Mouse (Mus musculus) neural tube, embryonic 12.5 days (tissue): ENCODE results near the gene Nudt3. TPM values are rescaled to one million over a fixed set of nuclear protein-coding genes. Genes with fewer than 3 reads are reported as not detected.

ENCODE experiments used
- ATAC-seq: fragments of 200-750 bp; cut with Nextera tagmentation; 2 replicates; pipeline ENCODE4 v1.8.0; 2017; ENCODE audit warnings: low read depth, mild to moderate bottlenecking, moderate TSS enrichment, moderate library complexity; ENCODE audit not compliant: low FRiP score
- H3K27ac ChIP-seq: fragments of 300-500 bp; sonication (generic); 2 replicates; pipeline ENCODE4 v1.5.1; 2016
- H3K27me3 ChIP-seq: fragments of 300-500 bp; sonication (generic); replicated peaks from 2 replicates; pipeline ENCODE4 v1.6.1; 2016; ENCODE audit warnings: mild to moderate bottlenecking
- H3K36me3 ChIP-seq: fragments of 300-500 bp; sonication (generic); 2 replicates; pipeline ENCODE4 v1.6.1; 2016; ENCODE audit warnings: mild to moderate bottlenecking
- H3K4me1 ChIP-seq: fragments of 300-500 bp; sonication (generic); 2 replicates; pipeline ENCODE4 v1.6.1; 2016
- H3K4me2 ChIP-seq: fragments of 300-500 bp; sonication (generic); replicated peaks from 2 replicates; pipeline ENCODE4 v1.6.1; 2016; ENCODE audit warnings: mild to moderate bottlenecking
- H3K4me3 ChIP-seq: fragments of 300-500 bp; sonication (generic); 2 replicates; pipeline ENCODE4 v1.5.1; 2016
- H3K9ac ChIP-seq: fragments of 300-500 bp; sonication (generic); 2 replicates; pipeline ENCODE4 v1.6.1; 2016; ENCODE audit warnings: mild to moderate bottlenecking
- H3K9me3 ChIP-seq: fragments of 300-500 bp; sonication (generic); 2 replicates; pipeline ENCODE4 v1.6.1; 2016; ENCODE audit warnings: mild to moderate bottlenecking
- WGBS: fragments of 180-500 bp; shearing (Covaris S2); methylation state at CpG from one replicate; pipeline ENCODE4 v1.1.7; 2016; 5-methylcytosine and 5-hydroxymethylcytosine counted together
- polyA plus RNA-seq: library from polyadenylated mRNA; unstranded; fragments of >200 nt; fragmentation: Nextera tagmentation; extraction: Ambion mirVana; gene quantifications from 2 replicates; pipeline ENCODE4 v1.2.1, GENCODE M21; 2016

The Nudt3 gene
- polyA plus RNA-seq, 1 experiment from 2014 or later = 213 TPM

DNA sequence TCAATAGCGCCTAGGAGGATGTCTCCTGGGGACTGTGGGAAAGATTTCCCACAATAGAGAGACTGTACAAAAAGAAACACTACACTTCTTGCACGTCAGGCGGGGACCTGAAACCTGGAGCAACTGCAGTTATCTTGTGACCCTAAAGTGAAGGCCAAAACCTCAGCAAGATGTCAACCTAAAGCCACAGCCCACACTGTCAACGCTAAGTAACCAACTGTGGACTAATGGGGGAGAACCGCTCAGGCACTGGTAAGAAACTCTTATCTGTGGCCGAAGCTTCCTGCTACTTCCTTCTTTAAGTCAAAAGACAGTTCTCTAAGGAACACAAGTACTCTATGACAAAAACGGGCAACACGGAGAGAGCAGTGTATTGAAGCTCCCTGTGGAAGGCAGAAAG lies 35.1 kb downstream of the Nudt3 start:
- peaks cover 65% of the 10 kb centered on the region for H3K36me3 ChIP-seq
- H3K4me2 ChIP-seq = no peak overlapping the region
- H3K4me1 ChIP-seq = no peaks in the 10 kb centered on the region
- ATAC-seq = no peak
- 0 out of 2 replicates have a peak overlapping the region, but pooled peaks have one; percentile 35 for H3K9ac ChIP-seq
- no peak overlapping the region for H3K4me3 ChIP-seq
- H3K27ac ChIP-seq = no peak overlapping the region
- H3K27me3 ChIP-seq = no peaks in the 10 kb centered on the region
- 84% methylated on average over 8 of the region's 8 CpGs for WGBS
- H3K9me3 ChIP-seq = no peaks in the 10 kb centered on the region

DNA sequence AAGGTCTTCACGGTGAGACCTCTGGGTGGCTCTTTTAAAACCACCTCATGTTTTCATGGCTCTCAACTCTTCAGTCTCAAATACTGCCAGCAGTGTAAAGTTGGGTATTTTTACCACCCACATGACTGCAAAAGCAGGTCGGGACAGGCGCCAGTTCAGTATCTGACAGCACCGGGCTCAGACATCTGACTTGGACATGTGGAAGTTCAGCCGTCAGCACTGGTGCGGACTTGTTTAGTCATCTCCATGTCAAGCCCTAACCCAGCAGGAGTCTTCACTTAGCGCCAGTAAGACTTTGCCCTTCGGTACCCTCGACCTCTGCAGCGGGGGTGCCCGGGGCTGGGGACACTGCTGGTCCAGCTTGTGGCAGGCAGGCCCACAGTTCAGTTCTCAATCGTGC lies 36.0 kb downstream of the Nudt3 start:
- Histone ChIP-seq H3K9ac (no peak overlapping the region), H3K27ac (no peak overlapping the region), H3K4me3 (no peak overlapping the region), H3K27me3 (no peaks in the 10 kb centered on the region), H3K4me2 (no peak overlapping the region), H3K9me3 (no peaks in the 10 kb centered on the region), H3K4me1 (no peaks in the 10 kb centered on the region), H3K36me3 (peaks cover 65% of the 10 kb centered on the region)
- WGBS = 81% methylated on average over 12 of the region's 12 CpGs
- no peak for ATAC-seq

DNA sequence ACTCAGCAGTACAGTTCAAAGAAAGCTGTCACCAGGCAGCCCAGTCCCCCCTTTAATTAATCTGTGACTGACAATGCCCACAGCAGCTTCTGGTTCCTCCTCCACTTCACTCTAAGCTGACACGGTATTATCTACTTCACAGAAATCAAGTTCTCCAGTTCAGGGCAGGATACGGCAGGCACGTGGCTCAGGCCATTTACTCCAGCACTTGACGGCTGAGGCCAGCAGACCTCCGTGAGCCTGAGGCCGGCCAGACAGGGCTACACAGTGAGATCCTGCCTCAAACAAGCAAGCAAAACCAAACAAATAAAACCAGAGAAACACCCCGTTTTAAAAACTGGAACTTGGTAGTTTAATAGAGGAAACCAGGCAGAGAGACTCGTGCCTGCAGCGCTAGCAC lies 36.6 kb downstream of the Nudt3 start:
- Histone ChIP-seq H3K27me3 (no peaks in the 10 kb centered on the region), H3K9me3 (no peaks in the 10 kb centered on the region), H3K9ac (no peak overlapping the region), H3K36me3 (peaks cover 65% of the 10 kb centered on the region), H3K4me3 (no peak overlapping the region), H3K4me2 (no peak overlapping the region), H3K27ac (no peak overlapping the region), H3K4me1 (no peaks in the 10 kb centered on the region)
- ATAC-seq = no peak
- 80% methylated on average over 9 of the region's 9 CpGs for WGBS

DNA sequence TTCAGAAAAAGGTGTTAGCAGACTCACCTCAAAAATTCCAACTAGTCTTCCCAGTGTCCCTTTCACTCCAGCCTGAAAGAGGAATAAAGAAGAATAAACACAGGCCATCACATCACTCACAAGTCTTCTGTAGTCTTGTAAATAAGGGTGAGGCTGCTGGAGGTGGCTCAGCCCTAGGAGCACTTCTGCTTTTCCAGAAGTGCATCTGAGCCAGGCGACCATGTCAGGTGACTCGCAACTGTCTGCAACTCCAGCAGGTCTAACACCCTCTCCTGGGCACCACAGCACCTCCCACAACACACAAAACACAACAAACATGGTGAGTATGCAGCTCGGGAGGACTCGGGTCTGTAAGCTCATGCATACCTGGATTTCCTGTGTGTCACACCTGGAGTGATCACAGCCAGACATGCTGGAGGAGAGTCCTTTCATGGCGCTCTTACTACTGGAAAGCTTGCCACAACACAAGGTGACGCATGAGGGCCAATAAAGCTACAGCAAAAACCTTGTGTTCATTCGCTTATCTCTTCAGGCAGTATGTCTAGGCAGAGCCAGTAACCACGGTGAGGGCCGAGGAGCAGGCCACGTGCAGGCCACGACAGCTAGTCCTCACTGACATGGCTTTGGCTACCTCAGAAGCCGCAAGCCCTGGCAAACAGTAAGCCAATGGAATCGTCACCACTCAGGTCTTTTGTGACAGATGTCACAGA lies 40.0 kb downstream of the Nudt3 start:
- H3K27me3 ChIP-seq = no peaks in the 10 kb centered on the region
- H3K4me2 ChIP-seq = no peak overlapping the region
- 92% methylated on average over 13 of the region's 13 CpGs for WGBS
- H3K4me3 ChIP-seq = no peak overlapping the region
- no peaks in the 10 kb centered on the region for H3K9me3 ChIP-seq
- no peak overlapping the region for H3K27ac ChIP-seq
- peaks cover 76% of the 10 kb centered on the region for H3K36me3 ChIP-seq
- ATAC-seq = no peak
- H3K9ac ChIP-seq = no peak overlapping the region
- H3K4me1 ChIP-seq = no peaks in the 10 kb centered on the region

DNA sequence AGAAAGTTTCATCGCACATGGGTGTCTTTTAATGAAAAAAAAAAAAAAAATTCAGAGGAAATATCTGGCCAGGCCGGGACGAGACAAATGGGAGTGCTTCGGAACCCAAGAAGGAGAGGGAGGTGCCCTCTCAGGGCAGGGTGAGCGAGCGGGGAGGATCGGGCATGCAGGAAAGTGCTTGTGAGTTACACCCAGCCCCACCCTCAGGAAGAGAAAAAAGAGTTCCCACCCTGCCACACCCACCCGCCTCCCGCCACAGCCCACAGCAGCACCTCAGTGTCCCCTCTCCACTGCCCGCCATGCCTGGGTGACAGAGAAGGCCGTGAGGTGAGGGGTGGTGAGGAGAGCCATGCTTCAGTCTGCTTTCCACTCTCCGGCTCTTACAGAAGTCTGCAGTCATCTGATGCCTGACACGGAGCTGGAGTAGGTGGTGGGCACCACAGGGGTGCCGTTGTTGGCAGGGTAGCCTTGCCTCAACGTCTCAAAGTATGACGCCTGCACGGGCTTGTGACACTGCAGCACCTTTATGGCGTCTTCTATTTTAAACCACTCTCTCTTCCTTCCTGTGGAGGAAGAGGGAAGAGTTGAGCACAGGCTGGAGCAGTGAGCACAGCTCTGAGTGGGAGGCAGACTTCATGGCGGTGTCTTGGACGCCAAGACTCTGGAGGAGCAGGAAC lies 42.8 kb downstream of the Nudt3 start:
- peaks cover 85% of the 10 kb centered on the region for H3K36me3 ChIP-seq
- H3K4me2 ChIP-seq = no peak overlapping the region
- no peak overlapping the region for H3K9ac ChIP-seq
- H3K27me3 ChIP-seq = no peaks in the 10 kb centered on the region
- ATAC-seq = no peak
- no peak overlapping the region for H3K27ac ChIP-seq
- H3K9me3 ChIP-seq = no peaks in the 10 kb centered on the region
- 93% methylated on average over 20 of the region's 20 CpGs for WGBS
- no peak overlapping the region for H3K4me3 ChIP-seq
- no peaks in the 10 kb centered on the region for H3K4me1 ChIP-seq

DNA sequence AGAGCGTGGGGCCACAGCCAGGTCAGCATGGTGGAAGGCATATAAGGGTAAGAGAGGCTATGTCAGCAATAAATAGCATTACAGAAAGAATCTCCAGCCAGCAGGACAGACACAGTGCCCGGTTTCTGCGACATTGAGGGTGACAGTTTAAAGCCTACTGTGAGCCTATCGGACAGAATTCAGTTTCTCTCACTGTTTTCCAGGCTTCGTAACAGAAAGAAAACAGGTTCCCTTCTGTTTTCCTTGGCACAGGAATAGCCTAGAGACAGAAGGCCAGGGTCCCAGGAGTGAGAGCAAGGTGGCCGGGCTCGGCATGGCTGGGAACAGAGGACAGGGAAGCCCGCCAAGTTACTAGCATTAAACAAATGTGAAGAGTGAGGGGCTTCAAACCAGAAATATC lies 43.5 kb downstream of the Nudt3 start:
- no peak for ATAC-seq
- H3K4me3 ChIP-seq = no peak overlapping the region
- no peak overlapping the region for H3K9ac ChIP-seq
- 93% methylated on average over 8 of the region's 8 CpGs for whole genome bisulfite sequencing
- H3K4me2 ChIP-seq = no peak overlapping the region
- H3K27ac ChIP-seq = no peak overlapping the region
- no peaks in the 10 kb centered on the region for H3K9me3 ChIP-seq
- peaks cover 86% of the 10 kb centered on the region for H3K36me3 ChIP-seq
- H3K4me1 ChIP-seq = no peaks in the 10 kb centered on the region
- H3K27me3 ChIP-seq = no peaks in the 10 kb centered on the region

DNA sequence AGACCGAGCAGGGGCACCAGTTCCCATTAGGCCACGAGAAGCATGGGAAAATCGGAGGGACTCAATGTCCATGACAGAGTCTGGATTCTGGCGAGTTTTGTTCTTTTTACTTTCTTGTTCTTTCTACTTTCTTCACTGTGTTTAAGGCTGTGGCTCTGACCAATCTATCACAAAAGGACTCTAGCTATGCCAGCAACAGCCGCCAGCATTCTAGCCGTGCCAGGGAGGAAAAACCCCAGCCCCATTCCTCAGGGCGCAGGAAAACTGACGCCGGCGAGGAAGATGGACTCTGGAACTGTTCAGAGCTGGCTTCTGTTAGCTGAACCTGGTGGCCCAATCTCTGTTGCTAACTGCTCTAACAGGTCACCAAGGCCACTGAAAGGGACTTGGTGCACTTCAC lies 44.8 kb downstream of the Nudt3 start:
- H3K9ac ChIP-seq = no peak overlapping the region
- no peaks in the 10 kb centered on the region for H3K9me3 ChIP-seq
- peaks cover 87% of the 10 kb centered on the region for H3K36me3 ChIP-seq
- H3K27me3 ChIP-seq = no peaks in the 10 kb centered on the region
- no peak overlapping the region for H3K4me2 ChIP-seq
- 96% methylated on average over 10 of the region's 10 CpGs for WGBS
- ATAC-seq = no peak
- H3K27ac ChIP-seq = no peak overlapping the region
- no peaks in the 10 kb centered on the region for H3K4me1 ChIP-seq
- H3K4me3 ChIP-seq = no peak overlapping the region

DNA sequence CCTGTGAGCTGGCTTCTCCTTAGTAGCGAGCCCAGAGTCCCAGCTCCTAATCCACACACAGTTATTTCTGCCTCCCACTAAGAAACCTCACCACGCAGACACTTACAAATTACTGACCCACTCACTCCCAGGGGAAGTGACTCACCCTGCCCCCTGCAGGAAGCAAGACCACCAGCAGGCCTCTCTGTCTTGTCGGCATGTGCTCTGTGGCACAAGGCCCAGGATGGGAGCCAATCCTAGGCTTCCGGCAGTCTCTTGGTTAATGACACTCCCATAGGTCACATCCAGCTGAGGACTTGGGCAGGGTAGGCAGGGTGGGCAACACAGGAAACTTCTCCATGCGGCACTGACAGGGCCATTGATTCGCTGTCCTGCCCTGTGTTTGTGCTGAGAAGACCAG lies 45.8 kb downstream of the Nudt3 start:
- WGBS = 78% methylated on average over 6 of the region's 6 CpGs
- no peak for ATAC-seq
- peaks cover 83% of the 10 kb centered on the region for H3K36me3 ChIP-seq

DNA sequence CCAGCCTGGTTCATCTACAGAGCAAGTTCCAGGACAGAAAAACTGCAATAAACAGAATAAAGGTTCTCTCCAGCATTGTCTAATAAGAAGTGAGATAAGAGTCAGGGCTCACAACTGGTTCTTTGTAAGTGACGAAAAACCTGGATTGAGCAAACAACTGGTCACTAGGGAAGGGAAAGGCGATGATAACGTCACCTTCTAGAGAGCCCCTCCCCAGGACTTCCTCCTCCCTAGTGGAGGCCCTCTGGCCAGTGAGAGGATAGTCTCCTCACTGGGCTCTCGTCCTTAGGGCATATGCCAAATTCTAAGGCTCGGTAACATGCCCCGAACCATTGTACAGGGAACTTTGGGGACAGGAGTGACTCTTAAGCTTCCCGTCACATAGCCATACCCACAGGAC lies 47.2 kb downstream of the Nudt3 start:
- no peak for ATAC-seq
- H3K4me2 ChIP-seq = no peak overlapping the region
- H3K36me3 ChIP-seq = peaks cover 69% of the 10 kb centered on the region

More for the DNA sequence above, 45.8 kb downstream of the Nudt3 start:
- no peaks in the 10 kb centered on the region for H3K27me3 ChIP-seq
- no peaks in the 10 kb centered on the region for H3K9me3 ChIP-seq
- H3K4me3 ChIP-seq = no peak overlapping the region
- H3K27ac ChIP-seq = no peak overlapping the region
- no peak overlapping the region for H3K9ac ChIP-seq
- no peak overlapping the region for H3K4me2 ChIP-seq
- H3K4me1 ChIP-seq = no peaks in the 10 kb centered on the region

DNA sequence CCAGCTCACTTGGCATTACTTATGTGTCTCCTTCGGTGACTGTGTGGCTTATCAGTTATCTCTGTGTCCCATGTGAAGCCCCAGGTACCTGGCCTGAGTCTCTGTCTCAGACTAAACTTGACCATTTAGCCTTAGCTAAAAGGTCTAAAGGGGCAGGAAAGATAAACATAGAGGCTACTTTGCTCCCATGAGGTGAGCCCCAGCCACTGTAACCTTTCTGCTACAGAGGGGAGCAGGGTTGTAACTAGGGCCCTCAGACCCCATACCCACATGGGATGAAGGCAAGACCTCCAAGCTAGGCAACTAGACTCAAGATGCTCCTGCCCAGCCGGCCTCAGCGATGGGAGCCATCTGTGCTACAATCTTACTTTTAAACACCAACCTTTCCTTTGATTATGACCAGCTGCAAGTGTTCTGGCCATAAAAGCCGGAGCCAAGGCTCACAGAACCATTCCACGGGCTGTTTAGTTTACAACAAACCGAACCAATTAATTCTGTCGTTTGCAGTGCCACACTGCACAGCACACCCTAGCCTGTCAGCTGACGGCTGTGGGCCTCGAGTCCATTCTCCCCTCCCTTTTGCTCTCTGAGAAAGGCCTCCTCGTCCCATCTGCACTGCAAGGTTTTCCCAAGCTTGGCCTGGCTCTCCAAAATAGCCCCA lies 48.0 kb downstream of the Nudt3 start:
- no peaks in the 10 kb centered on the region for H3K27me3 ChIP-seq
- WGBS = 54% methylated on average over 10 of the region's 10 CpGs
- no peaks in the 10 kb centered on the region for H3K9me3 ChIP-seq
- no peak overlapping the region for H3K4me2 ChIP-seq
- H3K4me1 ChIP-seq = no peaks in the 10 kb centered on the region
- ATAC-seq = no peak
- H3K9ac ChIP-seq = no peak overlapping the region
- peaks cover 61% of the 10 kb centered on the region for H3K36me3 ChIP-seq
- no peak overlapping the region for H3K4me3 ChIP-seq
- no peak overlapping the region for H3K27ac ChIP-seq

More for the DNA sequence above, 47.2 kb downstream of the Nudt3 start:
- H3K4me3 ChIP-seq = no peak overlapping the region
- no peaks in the 10 kb centered on the region for H3K4me1 ChIP-seq
- WGBS = 89% methylated on average over 7 of the region's 7 CpGs
- no peaks in the 10 kb centered on the region for H3K27me3 ChIP-seq
- no peak overlapping the region for H3K27ac ChIP-seq
- no peak overlapping the region for H3K9ac ChIP-seq
- no peaks in the 10 kb centered on the region for H3K9me3 ChIP-seq

DNA sequence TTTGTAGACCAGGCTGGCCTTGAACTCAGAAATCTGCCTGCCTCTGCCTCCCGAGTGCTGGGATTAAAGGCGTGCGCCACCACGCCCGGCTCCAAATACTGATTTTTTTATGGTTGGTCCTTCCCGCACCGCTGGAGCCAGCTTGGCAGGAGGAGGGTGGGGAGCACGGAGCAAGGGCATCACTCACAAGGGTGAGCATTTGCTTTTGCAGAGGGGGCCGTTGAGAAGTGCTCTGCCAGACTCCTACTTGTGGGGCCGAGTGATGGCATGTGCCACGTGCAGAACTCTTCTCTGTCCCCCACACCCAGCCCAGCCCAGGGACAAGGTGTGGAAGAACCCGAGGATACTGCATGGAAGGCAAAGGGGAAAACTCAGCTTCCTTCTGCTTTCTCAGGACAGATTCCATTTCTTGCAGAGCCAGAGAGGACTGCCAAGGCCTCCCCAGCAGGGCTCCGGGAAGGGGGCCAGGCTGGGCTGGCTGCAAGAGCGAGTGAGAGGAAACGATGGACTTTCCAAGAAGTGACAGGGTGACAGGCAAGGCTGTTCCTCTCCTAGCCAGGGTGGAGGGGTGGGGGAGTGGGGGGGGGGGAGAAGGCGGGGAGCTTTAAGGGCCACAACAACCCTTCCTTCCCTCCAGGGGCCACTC lies 48.7 kb downstream of the Nudt3 start:
- WGBS = 88% methylated on average over 16 of the region's 16 CpGs
- no peak overlapping the region for H3K4me2 ChIP-seq
- no peaks in the 10 kb centered on the region for H3K9me3 ChIP-seq
- peaks cover 54% of the 10 kb centered on the region for H3K36me3 ChIP-seq
- no peak for ATAC-seq
- H3K27me3 ChIP-seq = no peaks in the 10 kb centered on the region
- no peaks in the 10 kb centered on the region for H3K4me1 ChIP-seq
- no peak overlapping the region for H3K4me3 ChIP-seq
- H3K9ac ChIP-seq = no peak overlapping the region
- no peak overlapping the region for H3K27ac ChIP-seq

DNA sequence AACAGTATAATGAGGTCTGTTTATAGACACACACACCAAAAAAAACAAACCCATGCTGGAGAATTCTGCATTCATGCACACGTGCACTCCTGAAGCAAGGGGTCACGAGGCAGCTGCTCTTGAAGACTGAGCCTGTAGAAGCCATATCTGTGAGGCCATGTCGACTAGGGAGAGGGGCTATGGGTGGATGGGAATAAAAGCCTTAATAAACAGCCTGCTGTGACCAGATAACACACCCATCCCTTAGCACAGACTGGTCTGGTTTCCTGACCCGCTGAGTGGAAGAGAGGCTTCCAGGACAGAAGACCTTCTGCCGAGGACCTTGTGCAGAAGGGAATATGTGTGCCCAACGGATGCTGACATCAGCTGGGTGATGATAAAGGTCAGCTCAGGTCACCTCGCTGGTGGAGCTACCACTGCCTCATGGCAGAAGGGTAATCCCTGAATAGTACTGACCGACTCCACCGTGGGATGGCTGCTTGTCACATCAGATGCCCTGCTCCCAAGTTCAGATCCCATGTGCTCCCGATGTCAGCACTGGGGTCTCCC lies 49.4 kb downstream of the Nudt3 start:
- no peak overlapping the region for H3K9ac ChIP-seq
- H3K4me1 ChIP-seq = no peaks in the 10 kb centered on the region
- H3K4me3 ChIP-seq = no peak overlapping the region
- peaks cover 47% of the 10 kb centered on the region for H3K36me3 ChIP-seq
- no peak overlapping the region for H3K27ac ChIP-seq
- H3K4me2 ChIP-seq = no peak overlapping the region
- H3K9me3 ChIP-seq = no peaks in the 10 kb centered on the region
- 84% methylated on average over 10 of the region's 10 CpGs for WGBS
- no peak for ATAC-seq
- H3K27me3 ChIP-seq = no peaks in the 10 kb centered on the region
